Mouse (Mus musculus) cerebellum, postnatal 4 days (tissue): ENCODE data around the gene Nme9.
A peak's percentile ranks its signal among the peaks of the same experiment; 100 is the strongest.

Experiments used
- DNase-seq, 2 experiments: peaks; one replicate each; pipeline ENCODE4 v3.0.0; 2022; ENCODE audit warnings: low spot score in 2 of 2, mixed read lengths in 1 of 2

The Nme9 gene

GRCm38 (mm10) chr9:99436182-99437030 is 14.9 kb upstream of the Nme9 start:
- peak; percentile 34 to 71 for DNase-seq

GRCm38 (mm10) chr9:99437031-99437764 is 14.1 kb upstream of the Nme9 start, which contains the start of gene Mras:
Mras (minus strand) TSS chr9:99437381.
- no peak for DNase-seq

GRCm38 (mm10) chr9:99437781-99438565 is 13.3 kb upstream of the Nme9 start:
- no peak for DNase-seq

GRCm38 (mm10) chr9:99439064-99439463 is 12.2 kb upstream of the Nme9 start:
- no peak for DNase-seq

GRCm38 (mm10) chr9:99440941-99441340 is 10.3 kb upstream of the Nme9 start:
- no peak for DNase-seq

GRCm38 (mm10) chr9:99441647-99442433 is 9.4 kb upstream of the Nme9 start:
- no peak for DNase-seq

- DNase-seq = no peak
These were observed 6.6 kb upstream of the Nme9 start for GRCm38 (mm10) chr9:99444590-99445178.

GRCm38 (mm10) chr9:99446259-99446658 is 5.0 kb upstream of the Nme9 start:
- DNase-seq = no peak

GRCm38 (mm10) chr9:99447323-99447722 is 4.0 kb upstream of the Nme9 start:
- no peak for DNase-seq

- no peak for DNase-seq
These were observed 1.2 kb upstream of the Nme9 start for GRCm38 (mm10) chr9:99449886-99450647.

GRCm38 (mm10) chr9:99454211-99454610 is 2.9 kb downstream of the Nme9 start:
- DNase-seq = no peak

GRCm38 (mm10) chr9:99458529-99459208 is 7.4 kb downstream of the Nme9 start:
- peak in 1 of 2 experiments; percentile 61 for DNase-seq

- no peak for DNase-seq
These were observed 8.5 kb downstream of the Nme9 start for GRCm38 (mm10) chr9:99459730-99460129.

GRCm38 (mm10) chr9:99464876-99465275 is 13.6 kb downstream of the Nme9 start:
- DNase-seq = no peak

GRCm38 (mm10) chr9:99468572-99468971 is 17.3 kb downstream of the Nme9 start:
- DNase-seq = no peak

GRCm38 (mm10) chr9:99469681-99470273 is 18.5 kb downstream of the Nme9 start:
- no peak for DNase-seq

GRCm38 (mm10) chr9:99470347-99471092 is 19.2 kb downstream of the Nme9 start:
- DNase-seq = no peak

- DNase-seq = no peak
These were observed 20.1 kb downstream of the Nme9 start for GRCm38 (mm10) chr9:99471334-99471733.
